Mouse (Mus musculus) right cerebral cortex, adult 18-20 months (tissue): Measurements from ENCODE around the gene Opn1sw.

Source experiments
- DNase-seq: peaks from one replicate; pipeline ENCODE4 v3.0.0; 2022; ENCODE audit warnings: mixed read lengths

The Opn1sw gene

DNA sequence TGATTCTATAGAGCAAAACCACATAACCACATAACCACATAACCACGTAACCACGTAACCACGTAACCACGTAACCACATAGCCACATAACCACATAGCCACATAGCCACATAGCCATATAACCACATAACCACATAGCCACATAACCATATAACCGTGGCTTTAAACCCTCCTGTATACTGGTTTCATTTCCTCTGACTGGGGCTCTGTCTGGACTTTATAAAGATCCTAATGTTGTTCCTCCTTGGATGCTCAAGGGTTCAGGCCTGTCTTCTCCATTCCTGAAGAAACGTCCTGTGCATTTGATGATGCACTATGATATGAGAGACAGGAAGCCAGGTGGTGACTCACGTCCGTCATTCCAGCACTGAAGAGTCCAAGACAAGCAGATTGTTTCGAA lies 61.3 kb downstream of the Opn1sw start:
- DNase-seq, result no peak
